Mouse (Mus musculus) natural killer cell, adult 2 months (primary cell): ENCODE data around the gene Jund.

Experiments
- DNase-seq, 2 experiments: peaks; one replicate each; pipeline ENCODE4 v3.0.0; 2022; ENCODE audit warnings: low spot score in 2 of 2

Jund gene

GRCm38 (mm10) chr8:70699834-70700554 is 1.2 kb downstream of the Jund start:
- peak; percentile 60 to 72 for DNase-seq

- peak; percentile 75 to 86 for DNase-seq
These were observed 1.8 kb downstream of the Jund start for GRCm38 (mm10) chr8:70700555-70700922.

- DNase-seq = peak; percentile 39 to 43
These were observed 2.6 kb downstream of the Jund start for GRCm38 (mm10) chr8:70701048-70701981.

- peak in 1 of 2 experiments; percentile 58 for DNase-seq
These were observed 3.5 kb downstream of the Jund start for GRCm38 (mm10) chr8:70701982-70702841.

- DNase-seq = peak in 1 of 2 experiments; percentile 47
These were observed 4.1 kb downstream of the Jund start for GRCm38 (mm10) chr8:70702842-70703182.

GRCm38 (mm10) chr8:70703287-70703686 is 4.5 kb downstream of the Jund start, which contains the start of gene Iqcn:
Gene Iqcn, plus strand, starts transcription at chr8:70703457.
- DNase-seq = peak in 1 of 2 experiments; percentile 29

GRCm38 (mm10) chr8:70708281-70708680 is 9.5 kb downstream of the Jund start:
- DNase-seq = no peak

- no peak for DNase-seq
These were observed 11.0 kb downstream of the Jund start for GRCm38 (mm10) chr8:70709794-70710193.

GRCm38 (mm10) chr8:70710296-70710695 is 11.5 kb downstream of the Jund start:
- no peak for DNase-seq

- no peak for DNase-seq
These were observed 12.3 kb downstream of the Jund start for GRCm38 (mm10) chr8:70711041-70711440.

- DNase-seq = no peak
These were observed 15.2 kb downstream of the Jund start for GRCm38 (mm10) chr8:70713991-70714390.

- peak in 1 of 2 experiments; percentile 64 for DNase-seq
These were observed 16.3 kb downstream of the Jund start for GRCm38 (mm10) chr8:70715086-70715485.

GRCm38 (mm10) chr8:70716521-70717400 is 18.0 kb downstream of the Jund start:
- DNase-seq = no peak

GRCm38 (mm10) chr8:70718297-70718696 is 19.5 kb downstream of the Jund start, which contains the start of gene Gm3336:
Gene Gm3336, plus strand, starts transcription at chr8:70718543.
- DNase-seq = peak; percentile 41 to 78

GRCm38 (mm10) chr8:70719796-70720270 is 21.1 kb downstream of the Jund start:
- DNase-seq = no peak

GRCm38 (mm10) chr8:70720739-70721138 is 22.0 kb downstream of the Jund start:
- DNase-seq = peak; percentile 74 to 85

GRCm38 (mm10) chr8:70721601-70722000 is 22.9 kb downstream of the Jund start:
- DNase-seq = no peak

GRCm38 (mm10) chr8:70723486-70724210 is 24.9 kb downstream of the Jund start, which contains the start of gene Pde4c:
Gene Pde4c, plus strand, starts transcription at chr8:70723720.
- no peak for DNase-seq

- no peak for DNase-seq
These were observed 25.5 kb downstream of the Jund start for GRCm38 (mm10) chr8:70724216-70724615.
